Mouse (Mus musculus) adipocyte (in vitro differentiated cells): ENCODE results near the gene Gtf2ird1.
"Not testable (repeated sequence)": the region's sequence is repeated elsewhere in the genome, so short reads cannot be mapped to it uniquely, and the experiment has no call there.

Source experiments
- DNase-seq: peaks from one replicate; pipeline ENCODE4 v3.0.0-alpha.2; 2016; ENCODE audit warnings: low spot score

The Gtf2ird1 gene

DNA sequence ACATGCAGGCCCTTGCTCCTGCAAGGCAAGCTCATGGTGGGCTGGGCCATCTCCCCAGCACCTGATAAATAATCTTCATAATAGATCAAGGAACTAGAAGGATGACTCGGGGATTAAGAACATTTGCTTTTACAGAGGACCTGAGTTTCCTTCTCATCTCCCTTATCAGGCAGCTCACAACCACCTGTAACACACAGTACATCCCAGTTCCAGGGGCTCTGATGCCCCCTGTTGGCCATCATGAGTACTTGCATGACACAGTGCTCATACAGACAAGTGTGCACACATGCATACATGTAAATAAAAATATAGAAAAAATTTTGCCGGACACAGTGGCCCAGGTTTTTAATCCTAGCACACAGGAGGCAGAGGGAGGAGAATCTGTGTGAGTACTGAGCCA is 17.4 kb upstream of the Gtf2ird1 start:
- no peak for DNase-seq

- DNase-seq, result peak; percentile 25
These were observed 14.1 kb upstream of the Gtf2ird1 start for GRCm38 (mm10) chr5:134470538-134471169.

DNA sequence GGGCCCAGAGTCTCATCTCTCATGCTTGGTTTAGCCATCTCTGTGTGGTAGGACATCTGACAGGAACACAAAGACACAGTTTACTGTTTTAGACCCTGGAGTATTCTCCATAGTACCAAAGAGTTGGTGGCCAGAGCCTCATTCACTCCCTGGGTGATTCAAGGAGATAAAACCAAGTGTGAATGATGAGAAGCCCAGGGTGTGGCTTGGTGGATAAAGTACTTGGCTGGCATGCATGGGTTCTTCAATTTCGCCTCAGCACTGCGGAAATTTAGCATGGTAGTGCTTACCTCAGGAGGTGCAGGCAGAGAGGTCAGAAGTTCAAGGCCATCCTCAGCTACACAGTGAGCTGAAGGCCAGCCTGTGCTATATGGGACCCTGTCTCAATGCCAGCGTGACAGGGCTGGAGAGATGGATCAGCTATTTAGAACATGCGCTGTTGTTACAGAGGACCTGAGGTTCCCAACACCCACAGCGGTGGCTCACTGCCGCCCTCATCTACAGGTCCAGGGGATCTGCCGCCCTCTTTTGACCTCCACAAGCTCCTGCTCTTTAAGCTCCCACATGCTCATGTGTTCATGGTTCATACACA is 13.1 kb upstream of the Gtf2ird1 start:
- no peak for DNase-seq

GRCm38 (mm10) chr5:134468158-134468765 is 11.7 kb upstream of the Gtf2ird1 start:
- DNase-seq, result no peak

- no peak for DNase-seq
These were observed 10.6 kb upstream of the Gtf2ird1 start for GRCm38 (mm10) chr5:134467030-134467549.

- no peak for DNase-seq
These were observed 9.9 kb upstream of the Gtf2ird1 start for GRCm38 (mm10) chr5:134466296-134467029.

GRCm38 (mm10) chr5:134465197-134465596 is 8.7 kb upstream of the Gtf2ird1 start:
- DNase-seq, result no peak

DNA sequence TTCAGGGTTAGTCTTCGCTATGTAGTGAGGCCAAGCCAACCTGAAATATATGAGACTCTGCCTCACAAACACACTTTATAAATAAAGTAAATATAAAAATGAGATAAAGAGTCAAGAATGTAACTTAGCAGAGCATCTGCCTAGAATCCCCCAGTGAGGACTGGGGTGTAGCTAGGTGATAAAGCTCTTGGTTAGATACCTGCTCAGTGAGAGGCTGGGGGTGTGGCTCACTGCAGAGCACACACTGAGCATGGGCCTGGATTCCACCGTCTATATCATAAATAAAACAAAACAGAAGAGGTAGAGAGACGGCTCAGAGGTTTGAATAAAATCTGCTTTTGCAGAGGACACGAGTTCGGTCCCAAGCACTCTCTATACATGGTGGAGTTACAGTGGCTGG is 7.7 kb upstream of the Gtf2ird1 start:
- DNase-seq, result no peak

DNA sequence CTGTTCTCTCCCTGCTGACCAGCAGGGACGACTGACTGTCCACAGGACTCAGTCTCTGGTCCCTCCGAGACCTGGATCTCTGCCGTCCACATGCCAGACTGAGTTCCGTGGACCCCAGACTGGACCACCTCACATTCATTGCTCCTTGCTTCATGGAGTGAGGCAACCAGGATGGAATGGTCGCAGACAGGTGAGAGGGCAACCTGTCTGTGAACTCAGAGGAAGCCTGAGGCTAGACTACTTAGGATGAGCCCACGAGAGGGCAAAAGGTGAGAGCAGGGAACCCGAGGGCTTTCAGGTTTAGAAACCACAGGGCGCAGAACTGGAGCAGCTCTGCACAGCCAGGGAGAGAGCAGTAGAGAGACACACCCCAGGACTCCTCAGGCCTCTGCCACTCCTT is 6.2 kb upstream of the Gtf2ird1 start:
- DNase-seq, result no peak

DNA sequence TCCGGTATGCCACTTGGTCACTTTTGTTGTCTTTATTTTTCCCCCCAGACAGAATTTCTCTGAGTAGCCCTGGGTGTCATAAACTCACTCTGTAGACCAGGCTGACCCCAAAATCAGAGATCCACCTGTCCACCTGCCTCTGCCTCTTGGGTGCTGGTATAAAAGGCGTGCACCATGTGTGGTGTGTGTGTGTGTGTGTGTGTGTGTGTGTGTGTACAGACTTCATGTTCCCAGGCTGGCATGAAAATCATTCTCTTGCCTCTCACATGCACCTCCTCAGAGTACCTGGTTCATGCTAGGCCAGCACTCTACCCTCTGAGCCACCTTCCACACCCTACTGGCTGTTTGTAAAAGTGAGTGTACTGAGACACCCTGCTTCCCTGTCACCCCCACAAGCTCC is 5.8 kb upstream of the Gtf2ird1 start:
- DNase-seq, result no peak

- no peak for DNase-seq
These were observed 4.0 kb upstream of the Gtf2ird1 start for GRCm38 (mm10) chr5:134460546-134460945.

- no peak for DNase-seq
These were observed 2.6 kb upstream of the Gtf2ird1 start for GRCm38 (mm10) chr5:134459096-134459495.

DNA sequence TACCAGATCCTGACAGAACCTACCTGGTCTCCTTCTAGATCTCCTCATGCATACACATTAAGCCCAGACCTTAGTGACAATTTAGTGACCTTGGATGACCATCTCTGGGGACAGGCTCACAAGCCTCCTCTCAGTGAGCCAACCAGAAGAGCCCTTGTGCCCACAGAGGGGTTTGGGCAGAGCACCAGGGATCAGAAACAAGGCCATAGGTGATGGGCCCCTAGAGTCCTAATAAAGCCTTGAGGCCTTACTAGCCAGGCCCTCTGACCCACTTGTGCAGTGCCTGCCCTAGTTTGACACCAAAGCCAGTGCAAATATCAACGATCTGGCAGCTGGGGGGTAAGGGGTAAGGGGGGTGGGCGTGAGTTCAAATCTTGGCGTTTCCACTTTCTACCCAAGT is 1.9 kb upstream of the Gtf2ird1 start:
- DNase-seq, result peak; percentile 30

- no peak for DNase-seq
These were observed 855 bp upstream of the Gtf2ird1 start for GRCm38 (mm10) chr5:134457371-134457770.

DNA sequence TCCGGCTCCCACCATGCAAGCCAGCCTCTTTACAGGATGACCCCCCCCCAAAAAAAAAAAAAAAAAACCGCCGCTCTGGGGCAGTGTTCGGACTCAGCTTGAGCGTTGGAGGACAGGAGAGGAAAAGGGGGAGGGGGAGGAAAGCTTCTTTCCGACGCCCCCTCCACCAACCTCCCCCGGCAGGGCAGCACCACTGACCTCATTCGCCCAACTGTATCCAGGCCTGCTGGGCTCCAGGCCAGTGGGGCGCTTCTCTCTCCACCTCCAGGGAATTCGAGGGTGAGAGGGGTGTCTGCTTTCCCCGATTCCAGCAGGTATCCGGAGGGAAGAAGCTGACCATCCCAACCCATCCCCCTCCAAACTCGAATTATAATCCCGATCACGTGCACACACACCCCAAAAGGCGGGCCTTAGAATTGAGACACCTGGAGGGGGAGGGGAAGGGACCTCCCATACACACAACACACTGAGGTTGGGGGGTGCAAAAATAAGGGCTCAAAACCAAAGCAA is 547 bp downstream of the Gtf2ird1 start:
- peak; percentile 50 for DNase-seq

GRCm38 (mm10) chr5:134455186-134455895 is 1.2 kb downstream of the Gtf2ird1 start:
- no peak for DNase-seq

- DNase-seq, result no peak
These were observed 2.1 kb downstream of the Gtf2ird1 start for GRCm38 (mm10) chr5:134454421-134454820.

DNA sequence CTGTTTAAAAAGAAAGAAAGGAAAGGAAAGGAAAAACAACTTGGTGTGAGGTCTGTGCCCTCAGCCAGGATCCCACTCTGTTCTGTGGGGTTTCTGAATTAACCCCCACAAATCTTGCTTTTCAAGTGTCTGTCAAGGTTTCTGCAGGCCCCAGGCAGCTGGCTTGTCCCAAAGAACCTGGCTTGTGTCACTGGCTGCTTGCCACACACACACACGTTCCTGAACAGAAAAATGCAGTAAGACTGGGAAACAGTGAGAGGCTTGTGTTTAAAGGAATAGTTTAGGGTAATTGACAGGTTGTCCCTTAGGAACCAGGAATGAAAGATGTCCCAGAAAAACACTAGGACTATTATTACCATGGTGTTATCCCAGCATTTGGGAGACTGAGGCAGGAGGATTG is 2.9 kb downstream of the Gtf2ird1 start:
- no peak for DNase-seq

DNA sequence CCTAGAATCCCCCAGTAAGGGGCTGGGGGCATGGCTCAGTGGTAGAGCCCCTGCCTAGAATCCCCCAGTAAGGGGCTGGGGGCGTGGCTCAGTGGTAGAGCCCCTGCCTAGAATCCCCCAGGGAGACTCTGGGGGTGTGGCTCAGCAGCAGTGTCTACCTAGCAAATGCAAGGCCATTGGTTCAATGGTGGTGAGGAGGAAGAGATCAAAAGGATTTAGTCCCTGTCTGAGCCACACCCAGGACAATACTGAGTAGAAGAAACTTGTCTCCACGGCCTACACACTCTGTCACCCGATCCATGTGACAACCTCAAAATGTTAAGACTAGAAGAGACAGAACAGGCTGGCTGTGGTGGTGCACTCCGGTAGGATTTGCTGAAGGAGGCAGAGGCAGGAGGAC is 9.8 kb downstream of the Gtf2ird1 start:
- not testable (repeated sequence) for DNase-seq

DNA sequence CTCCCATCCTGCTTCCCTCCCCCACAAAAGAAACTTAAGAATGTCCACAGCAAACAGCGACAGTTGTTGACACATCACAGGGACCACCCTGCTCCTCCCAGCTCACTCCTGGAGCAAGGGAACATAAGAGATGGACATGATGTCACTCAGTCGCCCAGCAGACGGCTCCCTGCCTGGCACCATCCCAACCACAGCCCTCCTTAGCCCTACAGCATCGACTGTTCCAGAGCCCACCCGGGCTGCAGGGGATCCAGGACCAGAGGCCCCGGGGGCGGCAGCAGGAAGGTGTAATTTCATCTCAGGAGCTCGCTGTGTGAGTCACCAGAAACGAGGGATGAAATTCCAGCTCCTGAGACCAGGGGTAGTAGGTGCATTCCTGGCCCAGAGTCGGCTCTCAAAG is 10.6 kb downstream of the Gtf2ird1 start:
- no peak for DNase-seq

DNA sequence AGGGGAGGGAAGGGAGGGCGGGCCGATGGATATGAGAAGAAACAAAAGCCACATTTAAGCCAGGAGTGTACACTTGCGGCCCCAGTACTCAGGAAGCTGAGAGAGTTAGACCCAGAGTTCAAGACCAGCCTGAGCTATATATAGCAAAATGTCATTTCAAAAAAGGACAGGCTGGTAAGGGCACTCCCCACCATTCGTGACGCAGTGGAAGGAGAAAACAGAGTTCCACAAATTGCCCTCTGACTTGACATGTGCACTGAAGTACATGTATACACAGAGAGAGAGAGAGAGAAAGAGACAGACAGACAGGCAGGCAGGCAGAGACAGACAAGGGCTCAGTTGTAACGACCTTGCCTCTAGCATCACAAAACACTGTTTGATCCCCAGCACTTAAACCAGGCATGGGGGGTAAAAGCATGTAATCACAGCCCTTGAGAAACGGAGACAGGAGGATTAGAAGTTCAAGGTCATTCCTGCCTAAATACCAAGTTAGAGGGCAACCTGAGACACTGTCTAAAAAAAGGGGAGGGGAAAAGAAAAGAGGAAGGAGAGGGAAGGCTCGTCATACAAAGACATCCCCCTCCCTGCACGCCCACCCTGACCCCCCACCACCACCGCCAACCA is 11.2 kb downstream of the Gtf2ird1 start:
- DNase-seq, result no peak
